8 mouse cellular contexts compared by ENCODE assay signal in the genomic region with DNA sequence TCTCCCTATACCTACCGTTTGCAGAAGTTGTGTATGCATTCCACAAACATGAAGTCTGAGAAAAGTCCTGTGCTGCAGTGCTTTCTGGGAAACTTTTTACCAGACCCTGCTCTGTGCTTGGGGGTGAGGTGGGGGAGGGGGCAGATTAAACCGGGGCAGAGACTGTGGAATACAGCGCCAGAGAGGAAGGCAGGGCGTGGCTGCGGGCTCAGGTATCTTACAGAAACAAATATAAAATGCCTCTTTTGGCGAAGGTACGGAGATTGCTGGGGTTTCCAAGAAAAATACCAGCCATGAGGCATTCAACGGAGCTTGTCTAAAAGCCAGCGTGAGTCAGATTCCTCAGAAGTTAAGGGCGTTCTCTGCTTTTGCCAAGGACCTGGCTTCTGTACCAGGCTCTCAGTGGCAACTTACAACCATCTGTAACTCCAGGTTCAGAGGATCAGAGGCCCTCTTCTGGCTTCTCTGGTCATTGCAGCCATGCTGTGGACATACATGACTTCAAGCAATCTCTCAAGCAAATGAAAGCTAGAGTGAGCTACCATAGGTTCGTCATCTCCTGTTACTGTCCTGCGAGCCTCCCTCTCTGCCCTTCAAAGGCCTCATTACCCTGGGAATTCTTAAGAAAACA. TPM values are rescaled to one million over a fixed set of nuclear protein-coding genes. Genes with fewer than 3 reads are reported as not detected.
DNase-seq lines count a peak whose midpoint lies in the region; ATAC-seq lines count a peak whose summit lies in the region.

No protein-coding gene starts in this region.

- H3K4me2 ChIP-seq in midbrain, embryonic 11.5 days: no peak overlapping the region
- H3K4me2 ChIP-seq in midbrain, embryonic 16.5 days (ENCODE audit: low read length): no peak overlapping the region
- peak overlapping the region; percentile 94; the same call in 1 of the 2 replicates for H3K4me2 ChIP-seq in neural tube, embryonic 12.5 days (replicated peaks)

- ATAC-seq in midbrain, embryonic 11.5 days (ENCODE audit: low FRiP score): no peak
- ATAC-seq in midbrain, embryonic 16.5 days: no peak
- no peak for ATAC-seq in neural tube, embryonic 12.5 days (ENCODE audit: low FRiP score, low read depth)

- H3K4me3 ChIP-seq in midbrain, embryonic 11.5 days (ENCODE audit: low read depth, low read length): no peak overlapping the region
- H3K4me3 ChIP-seq in midbrain, embryonic 16.5 days (ENCODE audit: low read depth, low read length): no peak overlapping the region
- no peak overlapping the region for H3K4me3 ChIP-seq in neural tube, embryonic 12.5 days

- WGBS in midbrain, embryonic 11.5 days: 69% methylated on average over 12 of the region's 12 CpGs
- WGBS in midbrain, embryonic 16.5 days: 76% methylated on average over 12 of the region's 12 CpGs
- 75% methylated on average over 12 of the region's 12 CpGs for WGBS in neural tube, embryonic 12.5 days

- H3K36me3 ChIP-seq in midbrain, embryonic 11.5 days (ENCODE audit: control insufficient read depth, insufficient read depth, low read length): no peaks in the 10 kb centered on the region
- no peaks in the 10 kb centered on the region for H3K36me3 ChIP-seq in midbrain, embryonic 16.5 days (ENCODE audit: control insufficient read depth, insufficient read depth, low read length)
- no peaks in the 10 kb centered on the region for H3K36me3 ChIP-seq in neural tube, embryonic 12.5 days

- no peaks in the 10 kb centered on the region for H3K9me3 ChIP-seq in midbrain, embryonic 11.5 days (ENCODE audit: control insufficient read depth, low read length)
- H3K9me3 ChIP-seq in midbrain, embryonic 16.5 days (replicated peaks; ENCODE audit: control insufficient read depth, low read length, poor library complexity, severe bottlenecking): no peaks in the 10 kb centered on the region
- H3K9me3 ChIP-seq in neural tube, embryonic 12.5 days: no peaks in the 10 kb centered on the region

- DNase-seq in adrenal gland, adult 2 months: peak; percentile 37
- DNase-seq in adrenal gland, postnatal 4 days (ENCODE audit: low spot score in 2 of 2): no peak
- DNase-seq in midbrain, embryonic 11.5 days (ENCODE audit: low spot score, missing footprints): peak; percentile 87
- peak; percentile 78 for DNase-seq in fibroblast of lung, adult 2 months (ENCODE audit: low read depth)
- peak; percentile 71 to 76 for DNase-seq in kidney, postnatal 4 days
- no peak for DNase-seq in urinary bladder, adult 18-20 months (ENCODE audit: low spot score in 2 of 2)

- peaks cover 24% of the 10 kb centered on the region for H3K4me1 ChIP-seq in midbrain, embryonic 11.5 days (ENCODE audit: control insufficient read depth, insufficient read depth, low read length)
- peaks cover 26% of the 10 kb centered on the region for H3K4me1 ChIP-seq in midbrain, embryonic 16.5 days (ENCODE audit: control insufficient read depth, insufficient read depth, low read length)
- H3K4me1 ChIP-seq in neural tube, embryonic 12.5 days: peaks cover 25% of the 10 kb centered on the region

- H3K27ac ChIP-seq in midbrain, embryonic 11.5 days (ENCODE audit: low read depth, low read length): no peak overlapping the region
- no peak overlapping the region for H3K27ac ChIP-seq in midbrain, embryonic 16.5 days (ENCODE audit: low read length)
- no peak overlapping the region for H3K27ac ChIP-seq in neural tube, embryonic 12.5 days

- peaks cover 3% of the 10 kb centered on the region; the same call in 1 of the 2 replicates for H3K27me3 ChIP-seq in midbrain, embryonic 11.5 days (ENCODE audit: control insufficient read depth, insufficient read depth, low read length)
- no peaks in the 10 kb centered on the region for H3K27me3 ChIP-seq in midbrain, embryonic 16.5 days (ENCODE audit: control insufficient read depth, insufficient read depth, low read depth, low read length)
- H3K27me3 ChIP-seq in neural tube, embryonic 12.5 days (replicated peaks): peaks cover 5% of the 10 kb centered on the region; the same call in 1 of the 2 replicates

- no peak overlapping the region; the same call in 1 of the 2 replicates for H3K9ac ChIP-seq in midbrain, embryonic 11.5 days (ENCODE audit: low read length)
- H3K9ac ChIP-seq in midbrain, embryonic 16.5 days (ENCODE audit: low read depth, low read length): no peak overlapping the region
- H3K9ac ChIP-seq in neural tube, embryonic 12.5 days: no peak overlapping the region

RNA-seq across cellular contexts. Expression of a gene that starts 1.3 kb away (rescaled TPM):
- 10 to 100 TPM; 43.5 to 55.8 TPM for total RNA-seq in adrenal gland, adult 2 months (2021)
- polyA plus RNA-seq in adrenal gland, adult 2 months (2012; rRNA removed): 36.0 and 51.6 TPM in 2 replicates
- 10 to 100 TPM; 47.6 to 52.7 TPM for total RNA-seq in adrenal gland, postnatal 4 days (2021)
- polyA plus RNA-seq in midbrain, embryonic 11.5 days (2014; fragmentation: Nextera tagmentation; extraction: Ambion mirVana): 13.0 and 14.1 TPM in 2 replicates
- polyA plus RNA-seq in midbrain, embryonic 16.5 days (2015; fragmentation: Nextera tagmentation; extraction: Ambion mirVana): 21.7 and 26.2 TPM in 2 replicates
- polyA plus RNA-seq in neural tube, embryonic 12.5 days (2016; fragmentation: Nextera tagmentation; extraction: Ambion mirVana): 24.4 and 25.9 TPM in 2 replicates

Comparison
In these comparisons a context has a peak if more than half of its experiments do, and no peak if none do; other contexts are left out.
1. DNase-seq: peak in adrenal gland, adult 2 months (single experiment), midbrain, embryonic 11.5 days (single experiment), fibroblast of lung, adult 2 months (single experiment) and kidney, postnatal 4 days (2 of 2); none in adrenal gland, postnatal 4 days (0 of 2) and urinary bladder, adult 18-20 months (0 of 2).